Mouse (Mus musculus) liver, adult 2 months (tissue): ENCODE measurements around the gene Tnfrsf14. TPM values are rescaled to one million over a fixed set of nuclear protein-coding genes. Genes with fewer than 3 reads are reported as not detected.

Experiments
- DNase-seq: peaks from one replicate; pipeline ENCODE4 v3.0.0-alpha.2; 2011; ENCODE audit warnings: low read depth, low spot score; ENCODE audit errors: extremely low read depth
- H3K27ac ChIP-seq: fragments of 200-500 bp; replicated peaks from 2 replicates; pipeline ENCODE4 v1.5.1; 2012; ENCODE audit warnings: low read depth, mild to moderate bottlenecking, control low read depth, inconsistent platforms, low read length; ENCODE audit not compliant: insufficient read depth
- H3K27me3 ChIP-seq: fragments of 200-500 bp; 2 replicates; pipeline ENCODE4 v1.6.1; 2012; ENCODE audit warnings: mild to moderate bottlenecking, moderate library complexity, low read length, inconsistent platforms; ENCODE audit not compliant: control insufficient read depth, insufficient read depth
- H3K36me3 ChIP-seq: fragments of 200-500 bp; 2 replicates; pipeline ENCODE4 v1.6.1; 2012; ENCODE audit warnings: low read length, inconsistent platforms; ENCODE audit not compliant: control insufficient read depth, insufficient read depth
- H3K4me1 ChIP-seq: fragments of 200-500 bp; 2 replicates; pipeline ENCODE4 v1.6.1; 2011; ENCODE audit warnings: low read length; ENCODE audit not compliant: control insufficient read depth, insufficient read depth
- H3K4me3 ChIP-seq: fragments of 200-500 bp; 2 replicates; pipeline ENCODE4 v1.5.1; 2011; ENCODE audit warnings: low read depth, mild to moderate bottlenecking, control low read depth, low read length, moderate library complexity; ENCODE audit not compliant: insufficient read depth
- H3K79me2 ChIP-seq: fragments of 200-500 bp; 2 replicates; pipeline ENCODE4 v1.6.1; 2012; ENCODE audit warnings: inconsistent platforms, mild to moderate bottlenecking, low read length, moderate library complexity; ENCODE audit not compliant: control insufficient read depth, insufficient read depth
- H3K9ac ChIP-seq: fragments of 200-500 bp; 2 replicates; pipeline ENCODE4 v1.6.1; 2012; ENCODE audit warnings: low read depth, mild to moderate bottlenecking, control low read depth, inconsistent platforms, low read length
- CTCF ChIP-seq: fragments of 200-500 bp; IDR thresholded peaks from 2 replicates; pipeline ENCODE4 v1.5.1; 2011; ENCODE audit warnings: low read depth, low read length, control low read depth
- POLR2A ChIP-seq: fragments of 200-500 bp; IDR thresholded peaks from 2 replicates; pipeline ENCODE4 v1.6.1; 2011; ENCODE audit warnings: low read length, control low read depth; ENCODE audit not compliant: insufficient read depth; ENCODE audit errors: extremely low read depth
- WGBS: fragments of 180-500 bp; shearing (Covaris S2); methylation state at CpG from one replicate; pipeline ENCODE4 v1.1.7; 2018; 5-methylcytosine and 5-hydroxymethylcytosine counted together
- polyA plus RNA-seq: library from polyadenylated mRNA; depleted of rRNA; stranded (reverse); fragments of >200 nt; gene quantifications from 2 replicates; pipeline ENCODE4 v1.2.3, GENCODE M21; 2012
- total RNA-seq: library from RNA; depleted of rRNA; stranded (reverse); fragments of >200 nt; gene quantifications from 2 replicates; pipeline ENCODE4 v1.2.3, GENCODE M21; 2014

The Tnfrsf14 gene
- total and polyA plus RNA-seq, 2 experiments, result 11.2 to 55.6 TPM

GRCm38 (mm10) chr4:154890887-154891286 is 37.5 kb downstream of the Tnfrsf14 start:
- TF ChIP-seq CTCF (no peak), POLR2A (no peak)
- H3K4me3 ChIP-seq, result no peak overlapping the region
- DNase-seq, result no peak
- WGBS, result 87% methylated on average over 14 of the region's 14 CpGs
- no peaks in the 10 kb centered on the region for H3K4me1 ChIP-seq
- H3K27ac ChIP-seq, result no peak overlapping the region
- H3K36me3 ChIP-seq, result no peaks in the 10 kb centered on the region
- no peaks in the 10 kb centered on the region for H3K27me3 ChIP-seq
- no peaks in the 10 kb centered on the region for H3K79me2 ChIP-seq
- H3K9ac ChIP-seq, result no peak overlapping the region

DNA sequence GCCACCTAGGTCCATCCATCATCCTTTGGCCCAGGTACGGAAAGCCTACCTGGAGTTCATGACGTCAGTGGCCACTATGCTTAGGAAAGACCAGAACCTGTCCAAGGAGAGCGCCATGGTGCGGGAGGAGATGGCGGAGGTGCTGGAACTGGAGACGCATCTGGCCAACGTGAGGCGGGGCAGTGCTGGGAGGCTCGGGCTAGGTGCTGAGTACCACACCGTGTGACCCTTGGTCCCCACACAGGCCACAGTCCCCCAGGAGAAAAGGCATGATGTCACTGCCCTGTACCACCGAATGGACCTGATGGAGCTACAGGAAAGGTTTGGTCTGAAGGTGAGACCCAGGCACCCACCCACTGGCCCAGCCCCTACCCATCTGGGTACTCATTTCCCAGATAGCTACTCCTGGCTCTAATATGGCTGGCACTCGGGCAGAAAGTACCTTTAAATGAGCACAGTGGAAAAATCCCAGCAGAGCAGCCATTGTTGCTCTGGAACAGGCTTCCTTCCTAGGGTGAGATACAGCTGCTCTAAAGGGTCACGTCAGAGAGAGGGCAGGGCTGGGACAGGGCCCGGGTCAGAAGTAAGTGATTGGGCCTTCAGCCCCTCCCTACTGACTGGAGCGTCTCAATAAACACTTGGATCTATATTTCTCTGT is 40.6 kb downstream of the Tnfrsf14 start:
- Histone ChIP-seq H3K9ac (no peak overlapping the region), H3K4me1 (no peaks in the 10 kb centered on the region), H3K79me2 (no peaks in the 10 kb centered on the region), H3K27ac (no peak overlapping the region), H3K36me3 (no peaks in the 10 kb centered on the region), H3K27me3 (no peaks in the 10 kb centered on the region), H3K4me3 (no peak overlapping the region)
- WGBS, result 77% methylated on average over 15 of the region's 15 CpGs
- no peak for DNase-seq
- TF ChIP-seq POLR2A (no peak), CTCF (no peak)

GRCm38 (mm10) chr4:154886876-154887592 is 41.3 kb downstream of the Tnfrsf14 start:
- no peak overlapping the region for H3K27ac ChIP-seq
- no peaks in the 10 kb centered on the region for H3K36me3 ChIP-seq
- no peak for DNase-seq
- H3K4me3 ChIP-seq, result no peak overlapping the region
- TF ChIP-seq CTCF (no peak), POLR2A (no peak)
- 75% methylated on average over 13 of the region's 13 CpGs for WGBS
- H3K79me2 ChIP-seq, result no peaks in the 10 kb centered on the region
- no peaks in the 10 kb centered on the region for H3K4me1 ChIP-seq
- H3K9ac ChIP-seq, result no peak overlapping the region
- no peaks in the 10 kb centered on the region for H3K27me3 ChIP-seq

DNA sequence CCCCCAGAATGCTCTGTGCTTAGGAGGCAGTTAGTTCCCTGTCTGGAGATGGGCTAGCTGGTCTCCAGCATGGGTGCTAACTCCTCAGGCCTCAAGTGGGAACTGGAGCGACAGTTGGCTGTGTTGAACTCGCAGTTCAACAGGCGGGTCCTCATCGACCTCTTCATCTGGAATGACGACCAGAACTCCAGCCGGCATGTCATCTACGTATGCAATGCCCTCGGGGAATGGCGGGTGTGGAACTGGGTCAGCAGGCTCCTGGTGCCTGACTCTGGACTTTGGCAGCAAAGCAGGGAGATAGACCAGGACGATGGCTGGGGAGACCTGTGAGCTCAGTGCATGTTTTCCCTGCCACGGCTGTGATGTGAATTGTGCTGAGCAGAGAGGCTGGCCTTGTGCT is 42.9 kb downstream of the Tnfrsf14 start:
- 66% methylated on average over 11 of the region's 11 CpGs for WGBS
- 0 out of 2 replicates have a peak, but pooled peaks cover 2% of the 10 kb centered on the region for H3K27me3 ChIP-seq

DNA sequence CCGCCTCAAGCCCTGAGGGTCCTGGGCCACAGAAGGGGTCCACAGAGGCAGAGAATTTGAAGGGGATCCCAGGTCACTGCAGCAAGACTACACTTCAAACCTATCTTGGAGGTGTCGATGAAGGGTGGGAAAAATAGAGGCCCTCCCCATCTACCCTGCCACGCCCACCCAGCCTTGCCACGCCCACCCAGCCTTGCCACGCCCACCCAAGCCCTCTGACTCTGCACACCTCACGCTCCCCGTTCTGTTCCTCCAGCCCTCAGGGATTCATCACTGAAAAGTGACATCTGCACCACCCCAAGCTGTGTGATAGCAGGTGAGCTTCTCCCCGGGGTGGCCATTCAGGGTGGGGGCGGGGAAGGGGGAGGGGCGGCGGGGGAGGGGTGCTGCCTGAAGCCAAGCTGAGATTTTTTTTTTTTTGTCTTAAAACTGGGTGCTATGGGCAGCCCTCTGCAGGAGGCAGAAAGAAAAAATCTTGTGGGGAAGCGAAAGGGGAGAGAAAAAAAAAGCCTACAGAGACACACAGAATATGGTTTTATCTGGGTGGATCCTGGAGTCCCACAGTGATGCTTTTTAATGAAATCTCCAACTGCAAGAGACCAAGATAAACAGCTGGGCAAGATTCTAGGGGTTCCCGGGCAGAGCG is 46.2 kb downstream of the Tnfrsf14 start:
- no peaks in the 10 kb centered on the region for H3K79me2 ChIP-seq
- H3K27ac ChIP-seq, result no peak overlapping the region
- H3K9ac ChIP-seq, result no peak overlapping the region
- H3K4me1 ChIP-seq, result no peaks in the 10 kb centered on the region
- 24% methylated on average over 14 of the region's 14 CpGs for WGBS
- no peak overlapping the region for H3K4me3 ChIP-seq
- 0 out of 2 replicates have a peak, but pooled peaks cover 2% of the 10 kb centered on the region for H3K27me3 ChIP-seq
- H3K36me3 ChIP-seq, result no peaks in the 10 kb centered on the region
- TF ChIP-seq CTCF, result no peak
- TF ChIP-seq POLR2A, result no peak
- no peak for DNase-seq

More for the DNA sequence above, 42.9 kb downstream of the Tnfrsf14 start:
- H3K9ac ChIP-seq, result no peak overlapping the region
- H3K27ac ChIP-seq, result no peak overlapping the region
- TF ChIP-seq POLR2A (no peak), CTCF (no peak)
- DNase-seq, result no peak
- H3K79me2 ChIP-seq, result no peaks in the 10 kb centered on the region
- no peaks in the 10 kb centered on the region for H3K4me1 ChIP-seq
- no peaks in the 10 kb centered on the region for H3K36me3 ChIP-seq
- H3K4me3 ChIP-seq, result no peak overlapping the region
